Mouse (Mus musculus): ENCODE data around the gene Irak2.

Irak2 gene

GRCm38 (mm10) chr6:113642605-113643004 lies 4.3 kb downstream of the Irak2 start:
- DNase-seq (ENCODE audit: low spot score): no peak

- no peak for DNase-seq (ENCODE audit: low spot score)
These were observed 4.8 kb downstream of the Irak2 start for GRCm38 (mm10) chr6:113643021-113643420.

- DNase-seq (ENCODE audit: low spot score): no peak
These were observed 5.7 kb downstream of the Irak2 start for GRCm38 (mm10) chr6:113643967-113644366.

GRCm38 (mm10) chr6:113644808-113645207 lies 6.5 kb downstream of the Irak2 start:
- DNase-seq (ENCODE audit: low spot score): no peak

GRCm38 (mm10) chr6:113649346-113650196 lies 11.3 kb downstream of the Irak2 start:
- no peak for DNase-seq (ENCODE audit: low spot score)

- no peak for DNase-seq (ENCODE audit: low spot score)
These were observed 12.0 kb downstream of the Irak2 start for GRCm38 (mm10) chr6:113650197-113650640.

GRCm38 (mm10) chr6:113651626-113652025 lies 13.4 kb downstream of the Irak2 start:
- no peak for DNase-seq (ENCODE audit: low spot score)

- DNase-seq (ENCODE audit: low spot score): no peak
These were observed 15.3 kb downstream of the Irak2 start for GRCm38 (mm10) chr6:113653551-113653950.

- no peak for DNase-seq (ENCODE audit: low spot score)
These were observed 15.8 kb downstream of the Irak2 start for GRCm38 (mm10) chr6:113654102-113654501.

GRCm38 (mm10) chr6:113654753-113655397 lies 16.6 kb downstream of the Irak2 start:
- DNase-seq (ENCODE audit: low spot score): no peak

GRCm38 (mm10) chr6:113655475-113655874 lies 17.2 kb downstream of the Irak2 start:
- no peak for DNase-seq (ENCODE audit: low spot score)

- no peak for DNase-seq (ENCODE audit: low spot score)
These were observed 18.6 kb downstream of the Irak2 start for GRCm38 (mm10) chr6:113656847-113657246.

- no peak for DNase-seq (ENCODE audit: low spot score)
These were observed 20.0 kb downstream of the Irak2 start for GRCm38 (mm10) chr6:113658226-113658625.

GRCm38 (mm10) chr6:113659648-113660491 lies 21.6 kb downstream of the Irak2 start:
- no peak for DNase-seq (ENCODE audit: low spot score)

GRCm38 (mm10) chr6:113660492-113661352 lies 22.5 kb downstream of the Irak2 start:
- DNase-seq (ENCODE audit: low spot score): no peak

GRCm38 (mm10) chr6:113661353-113662241 lies 23.3 kb downstream of the Irak2 start:
- DNase-seq (ENCODE audit: low spot score): no peak

GRCm38 (mm10) chr6:113662964-113663700 lies 24.9 kb downstream of the Irak2 start:
- no peak for DNase-seq (ENCODE audit: low spot score)

GRCm38 (mm10) chr6:113664305-113664704 lies 26.0 kb downstream of the Irak2 start:
- DNase-seq (ENCODE audit: low spot score): no peak

GRCm38 (mm10) chr6:113667611-113668122 lies 29.4 kb downstream of the Irak2 start:
- peak; percentile 27 for DNase-seq (ENCODE audit: low spot score)

Data from testis, postnatal 14 days (tissue).